ENCODE assay signal across 19 mouse cellular contexts in the genomic region with DNA sequence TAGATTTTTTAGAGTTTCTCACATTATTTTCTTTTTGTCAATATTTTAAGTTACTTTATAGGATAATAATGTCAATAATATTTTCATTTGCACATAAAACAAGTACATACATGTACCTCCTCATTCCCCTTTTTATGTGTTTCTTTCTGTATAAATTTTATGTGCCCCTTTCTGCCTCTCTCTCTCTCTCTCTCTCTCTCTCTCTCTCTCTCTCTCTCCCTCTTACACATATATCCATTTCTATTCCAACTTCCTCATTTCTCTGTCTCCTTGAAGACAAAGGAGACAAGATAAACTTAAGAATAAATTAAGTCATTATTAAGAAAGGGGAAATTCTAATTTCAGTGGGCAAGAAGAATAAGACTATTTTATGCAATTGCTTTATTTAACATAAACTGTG.
DNase-seq lines count a peak whose midpoint lies in the region; TF ChIP-seq lines count a peak whose summit lies in the region.
"Had no signal": no experiment of that assay in that cellular context is flagged by ENCODE, and none has a peak within 500 bp of the region (broad histone marks: within the 10 kb centered on the region; RNA-seq: fewer than 3 reads in every experiment).

No protein-coding gene starts in this region.

- H3K36me3 ChIP-seq in MEL (ENCODE audit: control insufficient read depth in 1 of 2, insufficient read depth in 2 of 2, low read length in 2 of 2), result peaks cover 0 to 3% of the 10 kb centered on the region in 2 experiments; a peak in 1 of 4 replicates
- no peaks in the 10 kb centered on the region for H3K36me3 ChIP-seq in heart, adult 2 months (ENCODE audit: control insufficient read depth, insufficient read depth, low read length)
- H3K36me3 ChIP-seq: G1E had no signal

- TF ChIP-seq POLR2A in MEL (IDR thresholded peaks at IDR 0.05; ENCODE audit: control insufficient read depth in 1 of 2, insufficient read depth in 1 of 2, low read depth in 1 of 2, low read length in 2 of 2, poor library complexity in 1 of 2), result no peak
- TF ChIP-seq POLR2A in heart, adult 2 months (IDR thresholded peaks at IDR 0.05; ENCODE audit: insufficient read depth, low read depth, low read length), result no peak

- intact Hi-C loops in heart, adult 2 months (cut with DNase I), result no loop called here

- TF ChIP-seq CTCF in MEL (IDR thresholded peaks at IDR 0.05 in 2 of 3, conservative IDR thresholded peaks at IDR 0.05 in 1 of 3; ENCODE audit: control insufficient read depth in 1 of 3, insufficient read depth in 1 of 3, low read depth in 2 of 3, low read length in 3 of 3, poor library complexity in 1 of 3, severe bottlenecking in 1 of 3), result no peak
- no peak for TF ChIP-seq CTCF in heart, adult 2 months (IDR thresholded peaks at IDR 0.05)

- no peak overlapping the region for H3K27ac ChIP-seq in MEL (ENCODE audit: control insufficient read depth, low read depth, low read length)
- H3K27ac ChIP-seq in heart, adult 2 months, result no peak overlapping the region

- H3K4me3 ChIP-seq in MEL (ENCODE audit: control insufficient read depth in 1 of 2, insufficient read depth in 1 of 2, low read depth in 2 of 2, low read length in 2 of 2), result no peak overlapping the region
- H3K4me3 ChIP-seq in heart, adult 2 months, result no peak overlapping the region

- H3K9ac ChIP-seq in MEL (ENCODE audit: control insufficient read depth, low read depth, low read length, poor library complexity, severe bottlenecking), result no peak overlapping the region
- no peak overlapping the region for H3K9ac ChIP-seq in heart, adult 2 months (ENCODE audit: low read depth, low read length)

- no peak for TF ChIP-seq RAD21 in MEL (IDR thresholded peaks at IDR 0.05; ENCODE audit: low read depth, low read length)

- peak; percentile 26 for DNase-seq in MEL (ENCODE audit: low read depth, low spot score)
- DNase-seq in MEL-GATA-1-ER (ENCODE audit: extremely low read depth, low read depth), result peak; percentile 35
- DNase-seq in ovary, adult 18-20 months (ENCODE audit: low spot score), result no peak
- DNase-seq in heart, adult 2 months, result no peak
- DNase-seq: adrenal gland, adult 2 months; adrenal gland, adult 8-10 months; adrenal gland, postnatal 10 days; adrenal gland, postnatal 14 days; adrenal gland, postnatal 25 days; adrenal gland, postnatal 36 days; B cell, adult 2 months; cerebellum, adult 11 months; cerebellum, adult 11-12 months; cerebellum, adult 18-20 months; cerebellum, adult 2 months; cerebellum, adult 8-10 months had no signal

- no peaks in the 10 kb centered on the region for H3K9me3 ChIP-seq in MEL (replicated peaks; ENCODE audit: insufficient read depth, low read length)
- H3K9me3 ChIP-seq: G1E had no signal

- TF ChIP-seq EP300 in MEL (IDR thresholded peaks at IDR 0.05; ENCODE audit: low read depth in 1 of 2, low read length in 2 of 2), result peak in 1 of 2 experiments; percentile 42; a peak in 1 of 4 replicates
- no peak for TF ChIP-seq EP300 in heart, adult 2 months (IDR thresholded peaks at IDR 0.05; ENCODE audit: insufficient read depth, low read depth, low read length)

- no peaks in the 10 kb centered on the region for H3K79me2 ChIP-seq in MEL (ENCODE audit: control insufficient read depth, insufficient read depth, low read length, poor library complexity)
- no peaks in the 10 kb centered on the region for H3K79me2 ChIP-seq in heart, adult 2 months (replicated peaks; ENCODE audit: control insufficient read depth, insufficient read depth, low read length)

- H3K27me3 ChIP-seq in MEL (ENCODE audit: control insufficient read depth in 1 of 2, insufficient read depth in 2 of 2, low read length in 2 of 2), result no peaks in the 10 kb centered on the region
- no peaks in the 10 kb centered on the region for H3K27me3 ChIP-seq in heart, adult 2 months (ENCODE audit: control insufficient read depth, insufficient read depth, low read length)
- H3K27me3 ChIP-seq: CH12.LX, Patski had no signal

- H3K4me1 ChIP-seq in MEL (ENCODE audit: control insufficient read depth in 1 of 2, insufficient read depth in 2 of 2, low read length in 2 of 2), result peaks cover 0 to 2% of the 10 kb centered on the region in 2 experiments; a peak in 1 of 4 replicates
- H3K4me1 ChIP-seq in heart, adult 2 months (ENCODE audit: control insufficient read depth, insufficient read depth, low read length), result no peaks in the 10 kb centered on the region

TF ChIP-seq in MEL, 35 proteins besides CTCF, POLR2A, EP300 and RAD21:
- TF ChIP-seq ETS1 (IDR thresholded peaks at IDR 0.05; ENCODE audit: low read depth, low read length) (peak; percentile 37; the same call in 1 of the 2 replicates), JUND (IDR thresholded peaks at IDR 0.05; ENCODE audit: low read depth, low read length) (peak; percentile 91), HCFC1 (IDR thresholded peaks at IDR 0.05; ENCODE audit: low read depth, low read length) (no peak)
TF ChIP-seq in MEL: peak in this region for 2.

Comparison
In these comparisons a context has a peak if more than half of its experiments do, and no peak if none do; other contexts are left out.
1. DNase-seq: peak in MEL (single experiment) and MEL-GATA-1-ER (single experiment); none in ovary, adult 18-20 months (single experiment) and heart, adult 2 months (0 of 2).